Mouse (Mus musculus): ENCODE data around the gene Pibf1.

- TF ChIP-seq CTCF (IDR thresholded peaks at IDR 0.05; ENCODE audit: insufficient read depth, low read length) (no peak), POLR2A (IDR thresholded peaks at IDR 0.05; ENCODE audit: borderline replicate concordance, extremely low read depth, low read depth, low read length) (no peak)
Measured at GRCm38 (mm10) chr14:99206591-99206990, 107.4 kb downstream of the Pibf1 start.

Data from lung, adult 2 months (tissue).